Mouse (Mus musculus): ENCODE data around the gene Crygb. TPM values are rescaled to one million over a fixed set of nuclear protein-coding genes. Genes with fewer than 3 reads are reported as not detected.

Crygb gene
- polyA plus RNA-seq, 2 experiments: 0.29 TPM; not detected in 1

GRCm38 (mm10) chr1:65109756-65110435, 27.8 kb upstream of the Crygb start:
- H3K36me3 ChIP-seq (ENCODE audit: control insufficient read depth, insufficient read depth, low read length): no peaks in the 10 kb centered on the region
- no peak overlapping the region for H3K4me2 ChIP-seq (replicated peaks; ENCODE audit: low read depth, low read length, severe bottlenecking)
- ATAC-seq (ENCODE audit: low FRiP score, low read depth): no peak

GRCm38 (mm10) chr1:65109196-65109595, 27.1 kb upstream of the Crygb start:
- Histone ChIP-seq H3K4me1 (ENCODE audit: control insufficient read depth, insufficient read depth, low read length) (no peaks in the 10 kb centered on the region), H3K4me2 (replicated peaks; ENCODE audit: low read depth, low read length, severe bottlenecking) (no peak overlapping the region), H3K9me3 (ENCODE audit: control insufficient read depth, low read length) (no peaks in the 10 kb centered on the region), H3K9ac (ENCODE audit: low read depth, low read length, severe bottlenecking) (no peak overlapping the region), H3K36me3 (ENCODE audit: control insufficient read depth, insufficient read depth, low read length) (no peaks in the 10 kb centered on the region), H3K27me3 (ENCODE audit: control insufficient read depth, insufficient read depth, low read length) (no peaks in the 10 kb centered on the region), H3K27ac (replicated peaks; ENCODE audit: low read depth, low read length) (no peak overlapping the region), H3K4me3 (replicated peaks; ENCODE audit: low read length) (no peak overlapping the region)
- WGBS: 94% methylated on average over 8 of the region's 8 CpGs
- ATAC-seq (ENCODE audit: low FRiP score, low read depth) (no peak), DNase-seq (ENCODE audit: low spot score) (no peak)
- no peak for TF ChIP-seq POLR2A (IDR thresholded peaks at IDR 0.05; ENCODE audit: borderline replicate concordance, extremely low read depth, insufficient read depth, insufficient read length)

More at GRCm38 (mm10) chr1:65109756-65110435, 27.8 kb upstream of the Crygb start:
- Histone ChIP-seq H3K4me1 (ENCODE audit: control insufficient read depth, insufficient read depth, low read length) (no peaks in the 10 kb centered on the region), H3K4me3 (replicated peaks; ENCODE audit: low read length) (no peak overlapping the region), H3K9ac (ENCODE audit: low read depth, low read length, severe bottlenecking) (no peak overlapping the region), H3K9me3 (ENCODE audit: control insufficient read depth, low read length) (no peaks in the 10 kb centered on the region), H3K27me3 (ENCODE audit: control insufficient read depth, insufficient read depth, low read length) (no peaks in the 10 kb centered on the region), H3K27ac (replicated peaks; ENCODE audit: low read depth, low read length) (no peak overlapping the region)
- 69% methylated on average over 25 of the region's 25 CpGs for WGBS
- no peak for DNase-seq (ENCODE audit: low spot score)
- TF ChIP-seq POLR2A (IDR thresholded peaks at IDR 0.05; ENCODE audit: borderline replicate concordance, extremely low read depth, insufficient read depth, insufficient read length): no peak

DNA sequence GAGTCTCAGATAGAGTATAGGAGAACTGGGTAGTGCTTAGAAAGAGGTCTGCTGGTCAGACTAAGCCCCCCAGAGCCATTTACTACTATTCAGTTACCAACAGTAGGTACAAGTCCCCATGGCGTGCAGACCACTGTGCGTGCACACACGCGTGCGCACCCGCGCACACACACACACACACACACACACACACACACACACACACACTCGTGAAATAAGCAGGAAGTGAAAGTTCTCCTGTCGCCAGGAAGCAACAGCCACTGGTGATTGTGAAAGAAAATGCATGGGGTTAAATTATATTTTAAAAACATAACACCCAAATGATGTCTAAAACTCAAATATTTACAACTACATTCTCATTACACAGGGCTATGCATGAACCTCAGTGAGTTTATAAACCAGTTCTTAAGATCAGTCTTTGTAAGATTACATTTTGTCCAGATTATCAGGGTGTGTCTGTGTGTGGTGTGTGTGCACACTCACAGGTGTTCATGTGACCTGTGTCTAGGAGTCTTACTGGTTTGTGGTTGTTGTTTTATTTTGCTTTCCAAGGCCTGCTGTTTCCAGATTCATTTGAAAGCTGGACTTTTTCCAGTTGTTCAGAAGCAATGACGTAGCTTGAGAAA, 25.7 kb upstream of the Crygb start:
- 85% methylated on average over 10 of the region's 10 CpGs for WGBS
- Histone ChIP-seq H3K4me3 (replicated peaks; ENCODE audit: low read length) (no peak overlapping the region), H3K4me1 (ENCODE audit: control insufficient read depth, insufficient read depth, low read length) (no peaks in the 10 kb centered on the region), H3K27me3 (ENCODE audit: control insufficient read depth, insufficient read depth, low read length) (no peaks in the 10 kb centered on the region), H3K9ac (ENCODE audit: low read depth, low read length, severe bottlenecking) (no peak overlapping the region), H3K9me3 (ENCODE audit: control insufficient read depth, low read length) (no peaks in the 10 kb centered on the region), H3K27ac (replicated peaks; ENCODE audit: low read depth, low read length) (no peak overlapping the region), H3K4me2 (replicated peaks; ENCODE audit: low read depth, low read length, severe bottlenecking) (no peak overlapping the region), H3K36me3 (ENCODE audit: control insufficient read depth, insufficient read depth, low read length) (no peaks in the 10 kb centered on the region)
- no peak for ATAC-seq (ENCODE audit: low FRiP score, low read depth)
- DNase-seq (ENCODE audit: low spot score): no peak
- no peak for TF ChIP-seq POLR2A (IDR thresholded peaks at IDR 0.05; ENCODE audit: borderline replicate concordance, extremely low read depth, insufficient read depth, insufficient read length)

DNA sequence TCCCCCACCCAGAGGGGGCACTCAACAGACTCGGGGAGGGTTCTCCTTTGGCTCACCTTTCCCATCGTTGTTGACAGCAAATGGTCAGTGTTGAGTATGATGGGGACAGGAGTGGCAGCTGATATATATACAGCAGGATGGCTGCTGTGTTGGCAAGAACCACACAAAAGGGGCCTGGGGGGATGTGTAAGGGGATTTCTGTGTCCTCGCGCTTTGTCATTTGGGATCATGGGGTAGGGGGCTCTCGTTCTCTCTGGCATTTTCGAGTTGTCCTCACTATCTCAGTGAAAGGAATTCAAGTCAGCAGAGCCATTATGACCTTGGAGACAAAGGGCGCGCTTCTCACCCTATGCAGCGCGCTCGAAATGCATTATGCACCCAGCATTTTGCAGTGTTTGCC, 21.2 kb upstream of the Crygb start, which contains the start of gene Cryga:
Cryga (minus strand) TSS at position 101 of the 400 bp plus-strand sequence.
- no peak for TF ChIP-seq POLR2A (IDR thresholded peaks at IDR 0.05; ENCODE audit: borderline replicate concordance, extremely low read depth, insufficient read depth, insufficient read length)

GRCm38 (mm10) chr1:65096953-65097352, 14.9 kb upstream of the Crygb start:
- Histone ChIP-seq H3K9ac (ENCODE audit: low read depth, low read length, severe bottlenecking) (no peak overlapping the region), H3K27me3 (ENCODE audit: control insufficient read depth, insufficient read depth, low read length) (no peaks in the 10 kb centered on the region), H3K4me2 (replicated peaks; ENCODE audit: low read depth, low read length, severe bottlenecking) (no peak overlapping the region), H3K27ac (replicated peaks; ENCODE audit: low read depth, low read length) (no peak overlapping the region), H3K4me1 (ENCODE audit: control insufficient read depth, insufficient read depth, low read length) (no peaks in the 10 kb centered on the region), H3K36me3 (ENCODE audit: control insufficient read depth, insufficient read depth, low read length) (no peaks in the 10 kb centered on the region), H3K4me3 (replicated peaks; ENCODE audit: low read length) (no peak overlapping the region), H3K9me3 (ENCODE audit: control insufficient read depth, low read length) (no peaks in the 10 kb centered on the region)
- TF ChIP-seq POLR2A (IDR thresholded peaks at IDR 0.05; ENCODE audit: borderline replicate concordance, extremely low read depth, insufficient read depth, insufficient read length): no peak
- no peak for ATAC-seq (ENCODE audit: low FRiP score, low read depth)
- WGBS: 86% methylated on average over 3 of the region's 3 CpGs
- no peak for DNase-seq (ENCODE audit: low spot score)

More for the DNA sequence above, 21.2 kb upstream of the Crygb start, which contains the start of gene Cryga:
- no peak within 1 kb of the TSS for H3K4me2 ChIP-seq (replicated peaks; ENCODE audit: low read depth, low read length, severe bottlenecking)
- H3K36me3 ChIP-seq (ENCODE audit: control insufficient read depth, insufficient read depth, low read length): no peaks in the 10 kb centered on the region
- H3K4me1 ChIP-seq (ENCODE audit: control insufficient read depth, insufficient read depth, low read length): no peaks in the 10 kb centered on the region
- no peaks in the 10 kb centered on the region for H3K27me3 ChIP-seq (ENCODE audit: control insufficient read depth, insufficient read depth, low read length)
- 96% methylated on average over 11 of the region's 11 CpGs for WGBS
- no peak within 1 kb of the TSS for H3K27ac ChIP-seq (replicated peaks; ENCODE audit: low read depth, low read length)
- H3K9me3 ChIP-seq (ENCODE audit: control insufficient read depth, low read length): no peaks in the 10 kb centered on the region
- no peak within 1 kb of the TSS for H3K4me3 ChIP-seq (replicated peaks; ENCODE audit: low read length)
- no peak for DNase-seq (ENCODE audit: low spot score)
- ATAC-seq (ENCODE audit: low FRiP score, low read depth): no peak
- no peak within 1 kb of the TSS for H3K9ac ChIP-seq (ENCODE audit: low read depth, low read length, severe bottlenecking)

Measured in limb, embryonic 14.5 days (tissue).